Mouse (Mus musculus) E14TG2a.4 (cell line): ENCODE measurements around the gene Tagln.
A peak's percentile ranks its signal among the peaks of the same experiment; 100 is the strongest.

Source experiments
- H3K27me3 ChIP-seq: 2 replicates; pipeline ENCODE4 v1.6.1; 2014; ENCODE audit warnings: low read length, control low read depth; ENCODE audit not compliant: insufficient read depth
- H3K36me3 ChIP-seq: 2 replicates; pipeline ENCODE4 v1.6.1; 2014; ENCODE audit warnings: low read length, control low read depth; ENCODE audit not compliant: insufficient read depth
- H3K4me1 ChIP-seq: replicated peaks from 2 replicates; pipeline ENCODE4 v1.6.1; 2014; ENCODE audit warnings: low read depth, low read length, control low read depth
- H3K4me3 ChIP-seq: replicated peaks from 2 replicates; pipeline ENCODE4 v1.5.1; 2014; ENCODE audit warnings: mild to moderate bottlenecking, low read length
- H3K9me3 ChIP-seq: 2 replicates; pipeline ENCODE4 v1.6.1; 2014; ENCODE audit warnings: low read length, control low read depth
- CTCF ChIP-seq: conservative IDR thresholded peaks from 2 replicates; pipeline ENCODE4 v1.5.1; 2014; ENCODE audit warnings: low read length
- NANOG ChIP-seq: IDR thresholded peaks from 2 replicates; pipeline ENCODE4 v1.6.1; 2014; ENCODE audit warnings: borderline replicate concordance, low read length, mixed read lengths
- POU5F1 ChIP-seq: IDR thresholded peaks from 2 replicates; pipeline ENCODE4 v1.6.1; 2014; ENCODE audit warnings: low read length, borderline replicate concordance

Gene Tagln

DNA sequence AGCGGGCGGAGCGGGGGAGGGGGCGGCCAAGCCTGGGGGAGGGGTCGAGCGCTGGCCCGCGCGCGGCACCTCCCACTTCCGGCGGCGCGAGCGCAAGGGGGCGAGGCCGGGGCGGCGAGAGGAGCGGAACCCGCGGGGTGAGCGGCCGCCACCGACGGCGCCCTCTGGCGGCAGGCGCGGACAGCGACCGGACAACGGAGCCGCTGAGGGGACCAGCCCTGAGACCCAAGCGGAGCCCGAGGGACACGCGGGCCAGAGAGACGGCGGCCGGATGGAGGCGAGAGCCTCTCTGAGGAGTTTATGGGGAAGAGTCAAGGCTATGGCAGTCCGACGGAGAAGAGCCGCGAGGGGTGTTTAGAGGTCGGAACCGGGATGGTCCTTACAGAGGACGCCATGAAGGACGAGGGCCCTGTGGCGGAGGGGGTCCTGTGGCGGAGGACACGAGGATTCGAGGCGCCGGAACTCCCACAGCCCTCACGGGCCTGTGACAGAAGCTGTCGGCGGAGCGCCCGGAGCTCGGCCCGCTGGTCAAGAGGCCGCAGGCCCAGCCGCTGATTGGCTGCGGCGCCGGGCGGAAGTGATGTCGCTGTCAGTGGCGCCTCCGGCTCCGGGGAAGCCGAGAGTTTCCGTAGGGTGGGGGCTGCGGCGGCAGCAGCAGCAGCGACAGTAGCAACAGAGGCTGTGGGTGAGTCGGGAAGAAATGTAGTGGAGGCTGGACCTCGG is 29.3 kb downstream of the Tagln start, which contains the start of the genes Pcsk7 and Rnf214:
Gene Pcsk7 (plus strand): TSS at position 143 of the 723 bp plus-strand sequence.
Gene Rnf214 (minus strand): TSS at position 557 of the 723 bp plus-strand sequence.
- Histone ChIP-seq H3K27me3 (no peaks in the 10 kb centered on the region), H3K36me3 (peaks cover 32% of the 10 kb centered on the region), H3K4me1 (peaks cover 26% of the 10 kb centered on the region), H3K4me3 (peak within 1 kb of the TSS; percentile 95), H3K9me3 (no peaks in the 10 kb centered on the region)
- TF ChIP-seq POU5F1 (no peak), CTCF (no peak), NANOG (no peak)

GRCm38 (mm10) chr9:45905811-45906237 is 30.0 kb downstream of the Tagln start:
- no peaks in the 10 kb centered on the region for H3K27me3 ChIP-seq
- H3K4me1 ChIP-seq, result peaks cover 23% of the 10 kb centered on the region

GRCm38 (mm10) chr9:45905196-45905595 is 30.7 kb downstream of the Tagln start:
- Histone ChIP-seq H3K27me3 (no peaks in the 10 kb centered on the region), H3K4me3 (peak overlapping the region; percentile 95), H3K4me1 (peaks cover 23% of the 10 kb centered on the region), H3K9me3 (no peaks in the 10 kb centered on the region), H3K36me3 (peaks cover 19% of the 10 kb centered on the region)
- no peak for TF ChIP-seq NANOG
- TF ChIP-seq CTCF, result no peak

More at GRCm38 (mm10) chr9:45905811-45906237, 30.0 kb downstream of the Tagln start:
- H3K4me3 ChIP-seq, result peak overlapping the region; percentile 95
- TF ChIP-seq POU5F1 (no peak), CTCF (no peak), NANOG (no peak)
- H3K36me3 ChIP-seq, result peaks cover 25% of the 10 kb centered on the region
- H3K9me3 ChIP-seq, result no peaks in the 10 kb centered on the region

DNA sequence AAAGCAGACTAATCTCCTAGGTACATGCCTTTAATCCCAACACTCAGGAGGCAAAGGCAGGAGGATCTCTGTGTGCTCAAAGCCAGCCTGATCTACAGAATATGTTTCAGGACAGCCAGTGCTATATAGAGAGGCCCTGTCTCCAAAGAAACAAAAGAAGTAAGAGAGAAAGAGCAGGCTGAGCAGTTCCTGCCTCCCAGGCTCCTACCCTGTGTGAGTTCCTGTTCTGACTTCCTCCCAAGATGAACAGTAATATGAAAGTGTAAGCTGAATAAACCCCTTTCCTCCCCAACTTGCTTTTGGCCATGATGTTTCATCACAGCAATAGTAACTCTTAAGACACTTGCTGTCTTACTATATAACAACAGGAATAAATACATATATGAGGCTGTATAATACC is 42.2 kb downstream of the Tagln start:
- Histone ChIP-seq H3K27me3 (no peaks in the 10 kb centered on the region), H3K4me1 (peaks cover under 1% of the 10 kb centered on the region), H3K9me3 (no peaks in the 10 kb centered on the region), H3K36me3 (peaks cover 59% of the 10 kb centered on the region), H3K4me3 (no peak overlapping the region)
- TF ChIP-seq CTCF, result no peak
- no peak for TF ChIP-seq POU5F1
- TF ChIP-seq NANOG, result no peak
